Mouse (Mus musculus) forebrain, embryonic 14.5 days (tissue): ENCODE measurements around the gene Atg16l1. TPM values are rescaled to one million over a fixed set of nuclear protein-coding genes. Genes with fewer than 3 reads are reported as not detected.
A peak's percentile ranks its signal among the peaks of the same experiment; 100 is the strongest.

Source experiments
- ATAC-seq: fragments of 200-750 bp; cut with Nextera tagmentation; 2 replicates; pipeline ENCODE4 v1.8.0; 2017; ENCODE audit warnings: mild to moderate bottlenecking, moderate library complexity
- DNase-seq: peaks from one replicate; pipeline ENCODE4 v3.0.0-alpha.2; 2015; ENCODE audit warnings: low spot score
- H3K27ac ChIP-seq: fragments of 300-500 bp; sonication (generic); 2 replicates; pipeline ENCODE4 v1.5.1; 2014; ENCODE audit warnings: low read depth, mild to moderate bottlenecking, control low read depth, low read length, moderate library complexity
- H3K27me3 ChIP-seq: fragments of 300-500 bp; sonication (generic); replicated peaks from 2 replicates; pipeline ENCODE4 v1.6.1; 2014; ENCODE audit warnings: low read length, control low read depth, mixed read lengths; ENCODE audit not compliant: control insufficient read depth, insufficient read depth
- H3K36me3 ChIP-seq: fragments of 300-500 bp; sonication (generic); 2 replicates; pipeline ENCODE4 v1.6.1; 2014; ENCODE audit warnings: low read length, control low read depth; ENCODE audit not compliant: control insufficient read depth, insufficient read depth
- H3K4me1 ChIP-seq: fragments of 300-500 bp; sonication (generic); 2 replicates; pipeline ENCODE4 v1.6.1; 2014; ENCODE audit warnings: antibody characterized with exemption, low read length, control low read depth; ENCODE audit not compliant: control insufficient read depth, insufficient read depth
- H3K4me2 ChIP-seq: fragments of 300-500 bp; sonication (generic); 2 replicates; pipeline ENCODE4 v1.6.1; 2014; ENCODE audit warnings: mild to moderate bottlenecking, control low read depth, low read length
- H3K4me3 ChIP-seq: fragments of 300-500 bp; sonication (generic); 2 replicates; pipeline ENCODE4 v1.5.1; 2014; ENCODE audit warnings: low read depth, low read length, control low read depth
- H3K9ac ChIP-seq: fragments of 300-500 bp; sonication (generic); 2 replicates; pipeline ENCODE4 v1.6.1; 2014; ENCODE audit warnings: mild to moderate bottlenecking, low read length, control low read depth, moderate library complexity
- H3K9me3 ChIP-seq: fragments of 300-500 bp; sonication (generic); replicated peaks from 2 replicates; pipeline ENCODE4 v1.6.1; 2016; ENCODE audit warnings: low read length, control low read depth, mixed read lengths; ENCODE audit not compliant: control insufficient read depth
- WGBS: fragments of 180-500 bp; shearing (Covaris S2); extraction: QIAGEN DNeasy Blood & Tissue Kit; methylation state at CpG from one replicate; pipeline ENCODE4 v1.1.7; 2014; 5-methylcytosine and 5-hydroxymethylcytosine counted together
- polyA plus RNA-seq: library from polyadenylated mRNA; unstranded; fragments of >200 nt; fragmentation: Nextera tagmentation; extraction: Ambion mirVana; gene quantifications from 2 replicates; pipeline ENCODE4 v1.2.1, GENCODE M21; 2014

The Atg16l1 gene
- polyA plus RNA-seq, 1 experiment from 2014 or later = 50.0 TPM

- no peak overlapping the region for H3K4me2 ChIP-seq
- H3K9ac ChIP-seq = no peak overlapping the region
- H3K4me1 ChIP-seq = no peaks in the 10 kb centered on the region
- no peak overlapping the region for H3K4me3 ChIP-seq
- H3K27ac ChIP-seq = no peak overlapping the region
- DNase-seq (peak; percentile 9), ATAC-seq (no peak)
- H3K36me3 ChIP-seq = no peaks in the 10 kb centered on the region
- WGBS = 34% methylated on average over 7 of the region's 7 CpGs
- no peaks in the 10 kb centered on the region for H3K9me3 ChIP-seq
- no peaks in the 10 kb centered on the region for H3K27me3 ChIP-seq
These were observed 73.4 kb downstream of the Atg16l1 start for GRCm38 (mm10) chr1:87828926-87829580.

GRCm38 (mm10) chr1:87829621-87830211, 74.0 kb downstream of the Atg16l1 start:
- 64% methylated on average over 6 of the region's 6 CpGs for WGBS
- Histone ChIP-seq H3K27ac (no peak overlapping the region), H3K27me3 (no peaks in the 10 kb centered on the region), H3K4me3 (no peak overlapping the region), H3K4me2 (no peak overlapping the region), H3K9ac (no peak overlapping the region), H3K4me1 (no peaks in the 10 kb centered on the region), H3K36me3 (no peaks in the 10 kb centered on the region), H3K9me3 (no peaks in the 10 kb centered on the region)
- ATAC-seq = no peak
- DNase-seq = no peak

GRCm38 (mm10) chr1:87836453-87836852, 80.8 kb downstream of the Atg16l1 start:
- Histone ChIP-seq H3K27ac (no peak overlapping the region), H3K36me3 (no peaks in the 10 kb centered on the region), H3K27me3 (no peaks in the 10 kb centered on the region), H3K9ac (no peak overlapping the region), H3K4me3 (no peak overlapping the region), H3K4me1 (no peaks in the 10 kb centered on the region), H3K4me2 (no peak overlapping the region), H3K9me3 (no peaks in the 10 kb centered on the region)
- WGBS = 77% methylated on average over 1 of the region's 1 CpGs
- DNase-seq (no peak), ATAC-seq (no peak)

- no peaks in the 10 kb centered on the region for H3K27me3 ChIP-seq
- no peaks in the 10 kb centered on the region for H3K4me1 ChIP-seq
- no peak overlapping the region for H3K4me2 ChIP-seq
- no peak for DNase-seq
- H3K27ac ChIP-seq = no peak overlapping the region
- H3K9ac ChIP-seq = no peak overlapping the region
- no peak for ATAC-seq
- no peak overlapping the region for H3K4me3 ChIP-seq
- no peaks in the 10 kb centered on the region for H3K36me3 ChIP-seq
- H3K9me3 ChIP-seq = no peaks in the 10 kb centered on the region
- WGBS = 43% methylated on average over 5 of the region's 5 CpGs
These were observed 81.3 kb downstream of the Atg16l1 start for GRCm38 (mm10) chr1:87837018-87837417.

GRCm38 (mm10) chr1:87840411-87841208, 84.9 kb downstream of the Atg16l1 start:
- no peaks in the 10 kb centered on the region for H3K27me3 ChIP-seq
- DNase-seq = no peak
- H3K4me1 ChIP-seq = no peaks in the 10 kb centered on the region
- WGBS = 89% methylated on average over 11 of the region's 11 CpGs
- no peaks in the 10 kb centered on the region for H3K9me3 ChIP-seq
- no peak for ATAC-seq
- no peak overlapping the region for H3K4me2 ChIP-seq
- H3K36me3 ChIP-seq = no peaks in the 10 kb centered on the region
- no peak overlapping the region for H3K9ac ChIP-seq
- H3K27ac ChIP-seq = no peak overlapping the region
- no peak overlapping the region for H3K4me3 ChIP-seq

Other genes with a start within 250 kb of the Atg16l1 start
- gene Neu2, start 246.0 kb upstream of the Atg16l1 start, polyA plus RNA-seq = 0.14 and 0.17 TPM in 2 replicates
- gene Ngef, start 182.0 kb upstream of the Atg16l1 start, polyA plus RNA-seq = 8.0 and 13.8 TPM in 2 replicates
- gene Inpp5d, start 135.6 kb upstream of the Atg16l1 start, polyA plus RNA-seq = 3.3 and 5.3 TPM in 2 replicates
- gene Sag, start 47.8 kb downstream of the Atg16l1 start, polyA plus RNA-seq = 1.0 and 1.1 TPM in 2 replicates
- gene Dgkd, start 97.4 kb downstream of the Atg16l1 start, polyA plus RNA-seq = 31.7 and 49.8 TPM in 2 replicates